Mouse (Mus musculus) C2C12 (cell line): Measurements from ENCODE around the gene Yod1.

Experiments used
- CEBPB ChIP-seq: IDR thresholded peaks from one replicate; pipeline ENCODE4 v1.6.1; 2011; ENCODE audit warnings: low read depth, mild to moderate bottlenecking, control low read depth, moderate library complexity
- CTCF ChIP-seq: IDR thresholded peaks from one replicate; pipeline ENCODE4 v1.5.1; 2011; ENCODE audit not compliant: control insufficient read depth, insufficient read depth, insufficient read length
- FOSL1 ChIP-seq: IDR thresholded peaks from one replicate; pipeline ENCODE4 v1.8.0; 2011; ENCODE audit warnings: mild to moderate bottlenecking, low read length; ENCODE audit not compliant: poor library complexity, insufficient read depth, severe bottlenecking
- MAX ChIP-seq: IDR thresholded peaks from one replicate; pipeline ENCODE4 v1.6.1; 2011; ENCODE audit warnings: mild to moderate bottlenecking, control low read depth
- MYOD1 ChIP-seq: IDR thresholded peaks from one replicate; pipeline ENCODE4 v1.6.1; 2011; ENCODE audit warnings: low read depth; ENCODE audit not compliant: control insufficient read depth, insufficient read length
- USF1 ChIP-seq: IDR thresholded peaks from one replicate; pipeline ENCODE4 v1.6.1; 2011; ENCODE audit warnings: low read depth, mild to moderate bottlenecking, control low read depth, moderate library complexity

- TF ChIP-seq CTCF (no peak), MAX (no peak), USF1 (no peak), MYOD1 (no peak), FOSL1 (no peak), CEBPB (no peak)
Observed at GRCm38 (mm10) chr1:130742201-130742600, 25.1 kb downstream of the Yod1 start.
